Mouse (Mus musculus): ENCODE data around the gene Ccdc97. TPM values are rescaled to one million over a fixed set of nuclear protein-coding genes. Genes with fewer than 3 reads are reported as not detected.
"Not testable (repeated sequence)": the region's sequence is repeated elsewhere in the genome, so short reads cannot be mapped to it uniquely, and the experiment has no call there.

Ccdc97 gene
- total RNA-seq, 2 experiments from 2014 or later, result 34.5 to 39.4 TPM

GRCm38 (mm10) chr7:25721776-25722175, 2.9 kb upstream of the Ccdc97 start:
- not testable (repeated sequence) for DNase-seq (ENCODE audit: low spot score in 2 of 2)

- no peak for DNase-seq (ENCODE audit: low spot score in 2 of 2)
Measured at GRCm38 (mm10) chr7:25720760-25721159, 1.9 kb upstream of the Ccdc97 start.

- DNase-seq (ENCODE audit: low spot score in 2 of 2), result peak; percentile 54 to 72
Measured at GRCm38 (mm10) chr7:25719761-25720610, 1.1 kb upstream of the Ccdc97 start.

GRCm38 (mm10) chr7:25717478-25717877, 1.4 kb downstream of the Ccdc97 start:
- no peak for DNase-seq (ENCODE audit: low spot score in 2 of 2)

GRCm38 (mm10) chr7:25715731-25716271, 3.1 kb downstream of the Ccdc97 start:
- DNase-seq (ENCODE audit: low spot score in 2 of 2), result peak in 1 of 2 experiments; percentile 6

GRCm38 (mm10) chr7:25714581-25714980, 4.3 kb downstream of the Ccdc97 start:
- DNase-seq (ENCODE audit: low spot score in 2 of 2), result peak in 1 of 2 experiments; percentile 8

- DNase-seq (ENCODE audit: low spot score in 2 of 2), result peak in 1 of 2 experiments; percentile 6
Measured at GRCm38 (mm10) chr7:25712801-25713200, 6.1 kb downstream of the Ccdc97 start.

- DNase-seq (ENCODE audit: low spot score in 2 of 2), result peak in 1 of 2 experiments; percentile 19
Measured at GRCm38 (mm10) chr7:25711731-25712197, 7.1 kb downstream of the Ccdc97 start.

GRCm38 (mm10) chr7:25711165-25711564, 7.7 kb downstream of the Ccdc97 start:
- DNase-seq (ENCODE audit: low spot score in 2 of 2), result peak in 1 of 2 experiments; percentile 9

- peak in 1 of 2 experiments; percentile 15 for DNase-seq (ENCODE audit: low spot score in 2 of 2)
Measured at GRCm38 (mm10) chr7:25710519-25711130, 8.3 kb downstream of the Ccdc97 start.

GRCm38 (mm10) chr7:25709961-25710360, 8.9 kb downstream of the Ccdc97 start:
- peak in 1 of 2 experiments; percentile 30 for DNase-seq (ENCODE audit: low spot score in 2 of 2)

- no peak for DNase-seq (ENCODE audit: low spot score in 2 of 2)
Measured at GRCm38 (mm10) chr7:25707581-25708292, 11.2 kb downstream of the Ccdc97 start.

- no peak for DNase-seq (ENCODE audit: low spot score in 2 of 2)
Measured at GRCm38 (mm10) chr7:25706578-25707170, 12.2 kb downstream of the Ccdc97 start.

- no peak for DNase-seq (ENCODE audit: low spot score in 2 of 2)
Measured at GRCm38 (mm10) chr7:25705801-25706251, 13.1 kb downstream of the Ccdc97 start.

- no peak for DNase-seq (ENCODE audit: low spot score in 2 of 2)
Measured at GRCm38 (mm10) chr7:25704716-25705364, 14.0 kb downstream of the Ccdc97 start.

- DNase-seq (ENCODE audit: low spot score in 2 of 2), result no peak
Measured at GRCm38 (mm10) chr7:25703793-25704494, 14.9 kb downstream of the Ccdc97 start.

- DNase-seq (ENCODE audit: low spot score in 2 of 2), result no peak
Measured at GRCm38 (mm10) chr7:25702350-25702749, 16.5 kb downstream of the Ccdc97 start.

GRCm38 (mm10) chr7:25700732-25701131, 18.2 kb downstream of the Ccdc97 start:
- no peak for DNase-seq (ENCODE audit: low spot score in 2 of 2)

GRCm38 (mm10) chr7:25699851-25700250, 19.0 kb downstream of the Ccdc97 start:
- no peak for DNase-seq (ENCODE audit: low spot score in 2 of 2)

- no peak for DNase-seq (ENCODE audit: low spot score in 2 of 2)
Measured at GRCm38 (mm10) chr7:25694104-25694503, 24.8 kb downstream of the Ccdc97 start.
